In the genomic region with DNA sequence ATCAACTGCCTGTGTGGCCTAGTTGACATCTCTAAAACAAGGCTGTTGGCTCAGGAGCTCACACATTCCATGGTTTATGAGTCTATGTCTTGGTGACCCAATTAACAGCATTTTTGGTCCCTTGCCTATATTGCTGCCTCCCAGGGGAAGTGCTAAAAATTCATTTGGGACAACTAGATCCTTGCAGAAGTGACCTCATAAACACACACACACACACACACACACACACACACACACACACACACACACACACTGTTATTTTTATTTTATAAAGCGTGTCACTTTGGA, we compare ENCODE assay signal across 20 mouse cellular contexts. TPM values are rescaled to one million over a fixed set of nuclear protein-coding genes. Genes with fewer than 3 reads are reported as not detected.
A peak's percentile ranks its signal among the peaks of the same experiment; 100 is the strongest.
DNase-seq lines count a peak whose midpoint lies in the region; ATAC-seq lines count a peak whose summit lies in the region.
"Had no signal": no experiment of that assay in that cellular context is flagged by ENCODE, and none has a peak within 500 bp of the region (broad histone marks: within the 10 kb centered on the region; RNA-seq: fewer than 3 reads in every experiment).

No protein-coding gene starts in this region.

- H3K4me1 ChIP-seq in forebrain, embryonic 13.5 days: peaks cover 6% of the 10 kb centered on the region; the same call in 1 of the 2 replicates
- H3K4me1 ChIP-seq: embryonic facial prominence, embryonic 15.5 days; limb, embryonic 12.5 days had no signal

- H3K27ac ChIP-seq in forebrain, embryonic 13.5 days: no peak overlapping the region
- H3K27ac ChIP-seq: embryonic facial prominence, embryonic 15.5 days; heart, embryonic 15.5 days; hindbrain, embryonic 12.5 days; limb, embryonic 12.5 days; liver, embryonic 14.5 days; lung, embryonic 15.5 days; midbrain, embryonic 12.5 days had no signal

- no peak overlapping the region for H3K4me3 ChIP-seq in forebrain, embryonic 13.5 days
- H3K4me3 ChIP-seq: embryonic facial prominence, embryonic 15.5 days; heart, embryonic 15.5 days; hindbrain, embryonic 12.5 days; limb, embryonic 12.5 days; lung, embryonic 15.5 days; midbrain, embryonic 12.5 days had no signal

- no peak overlapping the region for H3K9ac ChIP-seq in forebrain, embryonic 13.5 days
- H3K9ac ChIP-seq: embryonic facial prominence, embryonic 15.5 days; heart, embryonic 15.5 days; hindbrain, embryonic 12.5 days; limb, embryonic 12.5 days; liver, embryonic 14.5 days; lung, embryonic 15.5 days; midbrain, embryonic 12.5 days had no signal

- no peaks in the 10 kb centered on the region for H3K36me3 ChIP-seq in forebrain, embryonic 13.5 days (ENCODE audit: poor library complexity, severe bottlenecking)
- H3K36me3 ChIP-seq: embryonic facial prominence, embryonic 15.5 days; heart, embryonic 15.5 days; hindbrain, embryonic 12.5 days; limb, embryonic 12.5 days; lung, embryonic 15.5 days; midbrain, embryonic 12.5 days had no signal

- intact Hi-C loops in heart, postnatal 10 days (cut with DNase I): no loop called here

- 100% methylated on average over 1 of the region's 1 CpGs for WGBS in forebrain, embryonic 13.5 days

- no peak overlapping the region for H3K4me2 ChIP-seq in forebrain, embryonic 13.5 days
- H3K4me2 ChIP-seq: embryonic facial prominence, embryonic 15.5 days; heart, embryonic 15.5 days; hindbrain, embryonic 12.5 days; limb, embryonic 12.5 days; lung, embryonic 15.5 days; midbrain, embryonic 12.5 days had no signal

- peak; percentile 18 for DNase-seq in adrenal gland, postnatal 10 days
- no peak for DNase-seq in adrenal gland, postnatal 4 days (ENCODE audit: low spot score in 2 of 2)
- DNase-seq in heart, postnatal 10 days: peak; percentile 53 to 63
- DNase-seq in heart, adult 11 months: no peak
- DNase-seq in Muller cell, postnatal 12 days (ENCODE audit: inconsistent ontology term): peak; percentile 92
- peak; percentile 75 for DNase-seq in kidney, postnatal 14 days
- DNase-seq in embryo, embryonic 11 days: no peak
- DNase-seq: cerebellum, adult 9-10 months; retina, postnatal 1 day; right cerebral cortex, postnatal 4 days had no signal

- no peaks in the 10 kb centered on the region for H3K27me3 ChIP-seq in forebrain, embryonic 13.5 days
- H3K27me3 ChIP-seq: embryonic facial prominence, embryonic 15.5 days; heart, embryonic 15.5 days; hindbrain, embryonic 12.5 days; limb, embryonic 12.5 days; lung, embryonic 15.5 days; midbrain, embryonic 12.5 days; Patski had no signal

- no peaks in the 10 kb centered on the region for H3K9me3 ChIP-seq in forebrain, embryonic 13.5 days (replicated peaks)
- H3K9me3 ChIP-seq: embryonic facial prominence, embryonic 15.5 days; heart, embryonic 15.5 days; hindbrain, embryonic 12.5 days; limb, embryonic 12.5 days; lung, embryonic 15.5 days; midbrain, embryonic 12.5 days had no signal

- no peak for ATAC-seq in forebrain, embryonic 13.5 days
- ATAC-seq: Patski had no signal

RNA-seq across cellular contexts. Expression of a gene that starts 22.0 kb away (rescaled TPM):
- 100 to 1,000 TPM; 279 to 288 TPM for total RNA-seq in adrenal gland, postnatal 10 days (2021)
- total RNA-seq in adrenal gland, postnatal 4 days (2021): 100 to 1,000 TPM; 348 to 362 TPM
- 100 to 1,000 TPM; 292 to 311 TPM for total RNA-seq in heart, postnatal 10 days (2021)
- 475 and 483 TPM in 2 replicates for polyA plus RNA-seq in forebrain, embryonic 13.5 days (2015; fragmentation: Nextera tagmentation; extraction: Ambion mirVana)

RNA-seq across cellular contexts. Expression of a gene that starts 26.2 kb away (rescaled TPM):
- total RNA-seq in adrenal gland, postnatal 10 days (2021): 10 to 100 TPM in 1 of 2 experiments, 1 to 10 TPM in 1; 8.4 to 10.7 TPM
- 10 to 100 TPM; 10.1 to 12.5 TPM for total RNA-seq in adrenal gland, postnatal 4 days (2021)
- 10 to 100 TPM; 21.8 to 24.0 TPM for total RNA-seq in heart, postnatal 10 days (2021)
- 13.6 and 15.4 TPM in 2 replicates for polyA plus RNA-seq in forebrain, embryonic 13.5 days (2015; fragmentation: Nextera tagmentation; extraction: Ambion mirVana)
- total RNA-seq: monocyte, adult 5-6 weeks had no signal

Comparison
In these comparisons a context has a peak if more than half of its experiments do, and no peak if none do; other contexts are left out.
1. DNase-seq: peak in adrenal gland, postnatal 10 days (single experiment), heart, postnatal 10 days (2 of 2), Muller cell, postnatal 12 days (single experiment) and kidney, postnatal 14 days (single experiment); none in adrenal gland, postnatal 4 days (0 of 2), heart, adult 11 months (single experiment) and embryo, embryonic 11 days (single experiment).